Mouse (Mus musculus) kidney, adult 18-20 months (tissue): ENCODE data around the gene Prtn3.

Experiments
- DNase-seq: peaks from one replicate; pipeline ENCODE4 v3.0.0; 2021

Gene Prtn3

DNA sequence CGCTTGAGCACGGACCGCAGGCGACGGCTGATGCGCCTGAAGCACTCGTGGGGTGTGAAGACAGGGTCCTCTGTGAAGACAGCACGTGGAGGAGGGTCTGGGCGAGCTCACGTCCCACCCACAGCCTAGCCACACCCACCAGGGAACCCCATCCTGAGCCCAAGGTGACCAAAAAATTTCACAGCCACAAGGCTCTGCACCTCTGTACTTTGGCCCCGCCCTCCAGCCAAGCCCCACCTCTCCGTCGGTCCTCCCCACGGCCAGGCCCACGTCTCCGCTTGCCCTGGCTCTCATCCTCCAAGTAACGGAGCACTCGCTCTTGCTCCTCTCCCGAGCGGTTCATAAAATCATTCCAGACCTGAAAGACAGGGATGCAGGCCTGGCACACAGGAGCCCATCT is 38.1 kb downstream of the Prtn3 start:
- DNase-seq: no peak

DNA sequence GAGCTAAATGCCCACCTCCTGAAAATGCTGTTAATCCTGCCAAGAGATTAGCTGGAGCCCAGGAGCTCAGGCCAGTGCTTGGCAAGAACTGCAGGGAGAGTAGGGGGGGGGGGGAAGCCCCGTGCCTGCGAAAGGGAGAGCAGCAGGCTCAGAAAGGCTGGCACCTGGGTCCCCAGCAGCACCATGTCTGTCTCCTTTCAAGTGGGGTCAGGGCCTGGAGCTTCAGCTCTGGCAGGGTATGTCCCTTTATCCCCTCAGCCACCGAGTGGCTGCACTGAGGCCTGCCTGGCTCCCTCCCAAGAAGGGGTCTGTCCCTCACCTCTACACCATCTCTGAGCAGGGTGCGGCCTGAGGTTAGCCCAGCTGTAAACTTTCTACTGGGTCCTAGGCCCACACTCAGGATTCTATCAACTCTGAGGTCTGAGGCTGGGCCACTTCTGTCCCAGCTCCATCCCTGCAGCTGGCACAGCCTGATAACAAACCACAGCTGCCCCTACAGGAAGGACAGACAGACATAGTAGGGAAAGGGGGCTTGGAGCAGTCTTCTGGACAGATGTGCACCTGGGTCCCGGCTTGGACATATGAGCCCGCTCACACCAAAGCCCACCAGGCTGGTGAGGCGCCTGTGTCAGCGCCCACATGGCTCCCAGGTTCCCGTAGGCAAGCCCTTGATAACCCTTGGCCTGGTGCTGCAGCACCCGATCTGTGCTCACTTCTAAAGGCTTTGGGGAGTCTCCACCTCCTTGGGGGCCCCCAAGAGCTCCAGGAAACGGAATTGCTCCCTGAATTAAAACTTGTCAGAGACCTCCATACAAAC is 40.1 kb downstream of the Prtn3 start:
- no peak for DNase-seq

DNA sequence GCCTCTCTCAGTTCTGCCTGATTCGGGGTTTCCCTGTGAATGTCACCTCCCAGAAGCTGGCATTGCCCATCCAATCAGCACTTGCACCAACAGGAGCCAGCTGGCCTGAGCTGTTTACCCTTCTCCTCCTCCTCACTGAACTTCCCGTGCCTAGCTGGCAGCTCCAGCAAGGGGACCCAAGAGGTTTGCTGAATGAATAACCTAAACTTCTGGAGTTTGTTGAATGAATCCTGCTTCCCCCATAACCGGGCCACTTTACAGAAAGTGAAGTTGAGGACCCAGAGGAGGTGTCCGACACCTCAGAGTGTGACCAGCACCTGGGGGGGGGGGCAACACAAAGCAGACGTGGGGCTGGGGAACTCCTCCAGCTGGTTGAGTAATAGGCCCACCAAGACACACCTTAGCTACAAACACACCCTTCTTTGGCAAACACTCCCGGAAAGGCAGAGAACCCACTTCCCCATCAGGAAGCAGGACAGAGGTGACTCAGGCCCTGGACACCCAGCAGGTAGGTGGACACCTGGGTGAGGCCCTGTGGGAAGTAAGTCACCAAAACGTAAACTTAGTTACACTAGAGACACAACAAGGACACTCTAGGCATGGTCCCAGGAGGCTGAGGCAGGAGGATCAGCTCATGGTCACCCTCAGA is 40.8 kb downstream of the Prtn3 start:
- DNase-seq: no peak

DNA sequence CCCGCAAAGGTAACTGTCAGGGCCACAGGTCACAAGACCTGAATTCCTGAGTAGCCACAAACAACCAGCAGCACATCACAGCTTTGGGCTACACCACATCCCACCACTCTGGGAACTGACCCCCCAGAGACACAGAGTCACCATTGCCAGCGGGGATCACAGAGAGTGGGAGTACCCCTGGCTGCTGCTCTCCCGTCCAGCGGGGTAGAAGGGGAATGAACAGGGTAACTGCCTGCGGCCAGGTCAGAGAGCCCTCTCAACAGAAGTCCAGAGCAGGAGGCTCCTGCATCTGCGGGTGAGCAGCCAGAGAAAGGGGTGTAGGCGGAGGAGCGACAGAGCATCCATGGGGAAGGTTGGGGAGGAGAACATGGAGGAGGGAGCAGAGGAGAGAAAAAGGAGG is 41.8 kb downstream of the Prtn3 start:
- no peak for DNase-seq

DNA sequence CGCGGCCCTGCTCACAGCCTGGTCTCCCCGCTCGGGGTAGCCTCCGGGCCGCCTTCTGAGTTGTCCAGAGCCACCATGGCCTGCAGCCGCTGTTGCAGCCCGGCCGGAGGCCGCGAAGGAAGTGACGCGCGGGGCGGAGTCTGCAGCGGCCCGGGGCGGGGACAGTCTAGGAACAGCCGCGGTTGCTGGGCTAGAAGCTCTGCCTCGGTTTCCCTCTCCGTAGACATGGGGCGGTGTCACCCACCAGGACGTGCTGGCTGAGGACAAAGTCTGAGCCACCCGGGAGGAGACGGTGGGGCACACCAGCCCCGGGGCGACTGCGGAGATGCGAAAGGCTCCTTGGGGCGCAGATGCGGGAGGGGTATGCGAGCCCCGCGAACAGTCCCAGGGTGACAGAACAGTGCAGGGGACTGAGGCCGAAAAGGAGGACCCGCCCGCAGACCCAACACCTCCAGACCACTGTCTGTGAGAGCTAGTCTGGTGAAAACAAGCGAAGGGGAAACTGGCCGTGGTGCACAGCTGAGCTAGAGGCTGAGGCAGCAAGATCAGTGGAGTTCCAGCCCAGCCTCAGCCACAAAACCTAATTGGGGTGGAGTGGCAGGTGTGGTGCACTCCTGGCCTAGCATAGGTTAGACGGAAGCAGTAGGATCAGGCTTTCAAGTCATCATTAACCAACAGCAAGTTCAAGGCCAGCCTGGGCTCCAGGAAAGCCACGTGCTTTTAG is 42.7 kb downstream of the Prtn3 start, which contains the start of gene Kiss1r:
Gene Kiss1r, plus strand, starts transcription at position 164 of the 724 bp plus-strand sequence.
- peak; percentile 90 for DNase-seq

DNA sequence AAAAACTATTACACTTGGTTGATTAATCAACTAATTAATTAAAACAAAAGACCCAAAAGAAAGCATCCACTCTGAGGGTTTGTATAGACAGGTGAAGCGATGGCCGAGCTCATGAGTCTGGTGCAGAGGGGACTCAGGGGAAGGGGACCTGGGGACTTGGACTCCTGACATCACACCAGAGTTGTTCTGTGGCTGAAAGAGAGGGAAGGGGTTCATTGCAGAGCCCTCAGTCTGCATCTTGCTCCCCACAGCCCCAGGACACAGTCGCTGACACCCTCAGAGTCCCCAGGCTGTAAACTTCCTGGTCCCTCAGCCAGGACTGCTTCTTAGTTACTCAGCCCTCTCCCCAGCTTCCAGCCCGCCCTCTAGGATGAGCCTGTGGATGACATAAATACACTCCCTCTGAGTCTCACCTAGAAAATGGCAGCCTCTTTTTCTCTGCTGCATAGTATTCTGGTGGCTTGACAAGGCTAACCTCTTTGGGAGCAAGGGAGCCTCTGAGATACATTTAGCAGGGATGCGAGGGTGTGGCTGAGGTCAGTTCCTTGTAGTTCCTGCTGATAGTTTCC is 43.3 kb downstream of the Prtn3 start:
- DNase-seq: no peak

DNA sequence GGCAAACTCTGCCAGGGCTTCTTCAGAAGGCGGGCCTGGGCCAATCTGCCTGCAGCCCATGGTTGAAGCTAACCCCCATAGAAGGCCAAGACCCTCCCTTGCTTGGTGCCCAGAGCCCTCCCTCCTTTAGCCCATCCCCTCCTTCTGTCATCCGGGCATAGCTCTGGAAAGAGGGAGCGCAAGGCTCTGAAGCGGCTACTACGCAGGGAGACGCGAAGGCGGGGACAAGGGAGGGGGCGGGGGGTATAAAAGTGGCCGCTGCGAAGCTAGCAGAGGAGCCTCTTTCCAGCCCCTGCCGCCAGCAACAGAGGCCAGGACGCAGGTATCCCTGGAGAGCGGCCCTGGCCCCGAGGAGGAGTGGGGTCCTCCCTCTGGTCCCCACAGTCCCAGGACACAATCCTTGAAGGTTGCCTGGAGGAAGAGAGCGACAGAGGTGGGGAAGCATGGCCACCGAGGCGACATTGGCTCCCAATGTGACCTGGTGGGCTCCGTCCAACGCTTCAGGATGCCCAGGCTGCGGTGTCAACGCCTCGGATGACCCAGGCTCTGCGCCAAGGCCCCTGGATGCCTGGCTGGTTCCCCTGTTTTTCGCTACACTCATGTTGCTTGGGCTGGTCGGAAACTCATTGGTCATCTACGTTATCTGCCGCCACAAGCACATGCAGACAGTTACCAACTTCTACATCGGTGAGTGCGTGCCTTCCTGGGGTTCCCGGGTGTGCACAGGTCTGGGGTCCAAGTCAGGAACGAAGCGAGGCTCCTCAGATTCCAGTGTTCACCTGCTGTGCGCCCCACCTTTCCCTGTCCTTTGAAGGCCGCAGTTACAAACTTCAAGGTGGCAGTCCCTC is 44.2 kb downstream of the Prtn3 start:
- DNase-seq: no peak

DNA sequence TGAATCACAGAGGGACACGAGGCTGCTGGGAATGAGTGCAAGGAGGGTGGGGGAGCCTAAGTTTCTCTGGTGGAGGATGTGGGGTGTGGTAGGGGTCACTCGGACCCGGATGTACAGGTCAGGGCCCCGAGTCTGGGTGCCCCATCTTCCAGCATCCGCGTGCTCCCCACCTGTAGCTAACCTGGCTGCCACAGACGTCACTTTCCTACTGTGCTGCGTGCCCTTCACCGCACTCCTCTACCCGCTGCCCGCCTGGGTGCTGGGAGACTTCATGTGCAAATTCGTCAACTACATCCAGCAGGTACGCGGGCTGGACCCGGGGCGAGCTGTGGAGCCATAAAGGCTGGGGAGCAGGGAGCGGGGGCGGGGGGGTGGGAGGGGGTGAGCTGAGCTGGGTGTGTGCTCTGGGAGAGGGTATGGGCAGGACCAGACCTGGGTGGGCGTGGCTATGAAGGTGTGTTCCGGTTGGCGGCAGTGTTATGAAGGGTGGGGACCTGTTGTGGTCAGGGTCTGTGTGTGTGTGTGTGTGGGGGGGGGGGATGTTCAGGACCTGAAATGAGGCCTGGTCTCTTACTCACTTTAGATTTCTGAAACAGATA is 45.1 kb downstream of the Prtn3 start:
- no peak for DNase-seq

DNA sequence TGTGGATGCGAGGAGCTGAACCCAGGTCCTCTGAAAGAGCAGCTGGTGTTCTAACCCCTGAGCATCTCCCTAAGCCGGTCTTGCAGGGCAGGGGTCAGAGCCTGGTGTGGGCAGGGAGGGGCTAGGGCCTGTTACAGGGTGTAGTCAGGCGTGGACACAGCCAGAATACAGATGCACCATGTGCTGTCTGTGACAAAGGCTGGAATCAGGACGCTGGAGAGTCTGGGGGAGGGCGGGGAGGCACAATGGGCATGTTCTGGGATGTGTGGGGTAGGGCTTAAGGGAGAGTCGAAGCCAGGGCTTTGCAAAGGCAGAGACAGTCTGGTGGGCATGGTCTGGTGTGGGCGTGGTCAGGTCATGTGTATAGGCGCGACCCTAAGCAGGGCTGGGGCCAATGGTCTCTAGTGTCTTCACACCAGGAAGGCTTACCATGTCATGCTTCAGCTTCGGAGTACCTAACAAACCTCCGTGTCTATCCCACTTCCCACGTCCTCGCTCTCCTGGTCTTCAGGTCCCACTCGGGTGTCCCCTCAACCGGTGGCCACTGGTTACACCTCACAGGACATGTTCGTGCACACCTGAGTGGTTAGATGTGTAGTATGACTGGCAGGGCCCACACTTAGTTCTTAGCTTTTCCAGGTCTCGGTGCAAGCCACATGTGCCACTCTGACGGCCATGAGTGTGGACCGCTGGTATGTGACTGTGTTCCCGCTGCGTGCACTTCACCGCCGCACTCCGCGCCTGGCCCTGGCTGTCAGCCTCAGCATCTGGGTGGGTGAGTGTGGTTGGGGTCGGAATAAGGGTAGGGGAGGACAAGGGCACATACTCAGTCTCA is 46.0 kb downstream of the Prtn3 start:
- no peak for DNase-seq

DNA sequence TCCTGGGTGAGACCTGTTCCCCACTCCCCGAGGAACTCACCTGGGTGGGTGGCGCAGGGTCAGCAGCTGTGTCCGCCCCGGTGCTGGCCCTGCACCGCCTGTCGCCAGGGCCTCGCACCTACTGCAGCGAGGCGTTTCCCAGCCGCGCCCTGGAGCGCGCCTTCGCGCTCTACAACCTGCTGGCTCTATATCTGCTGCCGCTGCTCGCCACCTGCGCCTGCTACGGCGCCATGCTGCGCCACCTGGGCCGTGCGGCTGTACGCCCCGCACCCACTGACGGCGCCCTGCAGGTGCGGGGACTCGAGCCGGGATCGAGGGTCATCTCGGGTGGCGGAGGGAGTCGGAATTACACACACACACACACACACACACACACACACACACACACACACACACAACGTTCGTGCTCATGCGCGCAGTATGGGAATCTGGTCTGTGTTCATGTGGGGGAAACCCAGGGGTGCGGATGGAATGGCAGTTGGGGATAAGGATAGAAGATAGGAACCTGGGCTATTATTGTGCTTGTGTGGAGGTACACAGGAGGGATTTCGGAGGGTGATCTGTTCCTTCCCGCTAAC is 46.8 kb downstream of the Prtn3 start, which contains the start of gene R3hdm4:
Gene R3hdm4, minus strand, starts transcription at position 251 of the 578 bp plus-strand sequence.
- DNase-seq: no peak

DNA sequence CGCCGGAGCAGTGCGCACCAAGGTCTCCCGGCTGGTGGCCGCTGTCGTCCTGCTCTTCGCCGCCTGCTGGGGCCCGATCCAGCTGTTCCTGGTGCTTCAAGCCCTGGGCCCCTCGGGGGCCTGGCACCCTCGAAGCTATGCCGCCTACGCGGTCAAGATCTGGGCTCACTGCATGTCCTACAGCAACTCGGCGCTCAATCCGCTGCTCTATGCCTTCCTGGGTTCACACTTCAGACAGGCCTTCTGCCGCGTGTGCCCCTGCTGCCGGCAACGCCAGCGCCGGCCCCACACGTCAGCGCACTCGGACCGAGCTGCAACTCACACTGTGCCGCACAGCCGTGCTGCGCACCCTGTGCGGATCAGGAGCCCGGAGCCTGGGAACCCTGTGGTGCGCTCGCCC is 47.3 kb downstream of the Prtn3 start:
- DNase-seq: no peak

DNA sequence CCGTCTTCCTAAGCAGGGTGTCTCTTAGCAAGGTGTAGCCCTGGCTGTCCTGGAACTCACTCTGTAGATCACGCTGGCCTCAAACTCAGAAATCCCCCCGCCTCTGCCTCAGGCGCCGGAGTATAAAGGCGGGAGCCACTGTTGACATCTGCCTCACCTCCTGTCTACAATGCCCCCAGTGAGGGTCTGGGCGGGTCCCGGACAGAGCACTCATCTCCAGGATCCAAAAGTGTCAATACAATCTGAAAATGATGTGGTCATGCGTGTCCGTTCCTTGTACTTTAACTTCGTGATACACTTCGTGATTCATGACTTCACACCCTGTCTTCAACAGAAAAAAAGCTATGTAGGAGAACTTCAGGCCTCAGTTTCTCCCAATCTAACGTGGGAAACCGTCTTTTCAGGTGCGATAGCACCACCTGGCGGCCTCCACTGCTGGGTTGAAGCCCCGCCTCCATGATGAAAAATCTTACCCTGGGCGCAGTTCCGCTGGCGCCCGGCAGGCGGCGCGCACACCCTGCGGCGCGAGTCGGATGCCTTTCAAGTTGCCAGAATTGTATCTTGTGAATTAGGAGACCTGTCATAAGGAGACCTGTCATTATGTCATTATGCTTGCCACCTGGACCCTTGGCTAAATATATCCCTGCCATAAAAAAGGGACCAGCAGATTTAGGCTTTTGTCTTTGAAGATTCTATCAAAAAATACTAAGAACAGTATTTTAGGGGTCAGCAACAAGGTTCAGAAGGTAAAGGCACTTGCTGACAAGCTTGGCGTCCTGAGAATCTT is 50.9 kb downstream of the Prtn3 start:
- peak; percentile 97 for DNase-seq

DNA sequence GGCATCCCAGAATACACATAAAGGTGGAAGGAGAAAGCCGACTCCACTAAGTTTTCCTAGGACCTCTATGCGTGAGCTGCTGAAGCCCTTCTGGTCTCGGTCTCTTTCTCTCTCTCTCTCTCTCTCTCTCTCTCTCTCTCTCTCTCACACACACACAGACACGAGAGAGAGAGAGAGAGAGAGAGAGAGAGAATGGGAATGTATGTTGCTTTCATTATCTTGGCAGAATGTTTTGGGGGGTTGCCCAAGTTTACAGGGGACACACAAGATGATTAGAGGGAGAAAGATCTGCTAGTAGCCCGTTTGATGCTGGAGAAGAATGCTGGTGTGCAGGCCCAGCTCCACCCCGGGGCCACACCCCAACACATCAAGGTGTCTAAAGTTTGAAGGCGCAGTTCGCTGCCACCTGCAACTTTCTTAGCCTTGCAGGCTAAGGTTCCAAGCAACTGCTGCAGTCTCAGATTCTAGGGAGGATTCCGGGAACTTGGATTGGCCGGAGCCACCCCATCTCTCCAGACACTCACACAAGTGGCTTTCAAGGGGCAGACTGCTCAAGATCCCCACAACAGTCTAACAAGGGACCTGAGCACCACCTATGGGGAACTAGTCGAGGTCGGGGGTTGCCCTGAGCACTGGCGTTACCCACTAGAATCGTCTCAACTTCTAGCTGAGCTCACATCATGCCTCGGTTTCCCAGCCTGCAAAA is 51.7 kb downstream of the Prtn3 start:
- no peak for DNase-seq

DNA sequence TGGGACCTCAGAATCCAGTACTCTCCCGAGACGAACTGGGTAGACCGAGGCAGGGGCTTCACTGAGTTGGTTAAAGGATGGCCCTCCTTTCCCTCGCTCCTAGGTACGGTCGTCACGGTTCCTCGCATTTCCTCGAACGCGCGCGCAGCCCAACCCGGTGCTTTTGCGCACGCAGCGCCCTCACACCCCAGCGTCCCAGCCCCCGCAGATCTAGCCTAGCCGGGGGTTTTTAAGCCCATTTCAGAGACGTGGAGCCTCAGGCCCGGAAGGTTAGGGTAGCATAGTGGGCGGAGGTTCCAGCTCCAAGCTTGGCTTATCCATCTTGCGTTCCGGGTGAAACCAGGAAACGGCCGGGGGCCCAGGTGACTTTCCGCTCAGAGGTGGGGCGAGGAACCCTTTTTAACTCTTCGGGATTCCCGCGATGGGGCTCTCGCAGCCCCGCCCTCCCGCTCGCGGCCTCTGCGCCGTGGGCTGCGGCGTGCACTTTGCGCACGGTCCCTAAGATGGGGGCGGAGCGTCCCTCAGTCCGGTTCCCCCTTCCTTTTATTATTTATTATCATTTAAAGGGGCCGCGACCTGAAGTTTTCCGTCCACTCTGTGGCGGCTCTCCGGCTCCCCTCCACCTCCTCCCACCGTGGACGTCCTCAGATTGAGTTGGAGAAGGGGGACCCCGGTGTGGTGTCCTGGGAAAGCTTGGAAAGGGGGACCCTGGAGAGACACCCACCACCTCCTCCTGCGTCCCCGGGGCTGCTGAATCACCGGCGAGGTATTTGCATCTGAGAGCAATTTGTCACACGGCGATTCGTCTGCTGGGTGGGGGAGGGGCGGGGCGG is 52.4 kb downstream of the Prtn3 start, which contains the start of gene Arid3a:
Gene Arid3a, plus strand, starts transcription at position 553 of the 833 bp plus-strand sequence.
- peak; percentile 90 for DNase-seq

DNA sequence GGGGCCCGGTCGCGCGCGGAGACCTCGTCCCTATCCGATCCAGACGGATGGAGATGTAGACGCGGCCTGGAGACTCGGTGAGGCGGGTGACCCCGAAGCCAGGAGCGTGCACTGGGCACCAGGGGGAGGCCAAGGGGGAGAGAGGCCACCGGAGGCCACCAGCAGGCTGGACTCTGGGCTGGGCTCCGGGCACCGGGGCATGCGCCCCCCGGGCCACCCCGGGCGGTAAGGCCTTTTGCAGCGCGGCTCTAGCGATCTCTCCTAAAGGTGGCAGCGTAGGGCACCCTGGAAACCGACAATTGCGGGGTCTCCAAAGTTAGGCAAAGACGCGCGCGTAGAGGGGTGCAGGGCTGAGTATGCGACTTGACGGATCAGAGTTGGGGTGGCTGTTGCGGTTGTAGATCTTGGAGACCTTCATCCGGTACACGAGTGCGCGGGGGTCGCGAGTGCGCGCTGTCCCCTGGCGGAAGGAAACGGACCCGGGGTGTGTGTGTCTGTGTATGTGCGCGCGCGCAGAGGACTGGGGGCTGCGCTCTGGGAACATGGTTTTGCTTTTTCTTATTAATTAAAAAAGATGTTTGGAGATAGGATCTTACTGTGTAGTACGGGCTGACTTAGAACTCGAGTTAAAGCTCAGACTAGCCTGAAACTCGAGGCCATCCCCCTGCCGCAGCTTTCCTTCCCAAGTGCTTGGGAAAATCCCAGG is 53.2 kb downstream of the Prtn3 start:
- DNase-seq: peak; percentile 72

DNA sequence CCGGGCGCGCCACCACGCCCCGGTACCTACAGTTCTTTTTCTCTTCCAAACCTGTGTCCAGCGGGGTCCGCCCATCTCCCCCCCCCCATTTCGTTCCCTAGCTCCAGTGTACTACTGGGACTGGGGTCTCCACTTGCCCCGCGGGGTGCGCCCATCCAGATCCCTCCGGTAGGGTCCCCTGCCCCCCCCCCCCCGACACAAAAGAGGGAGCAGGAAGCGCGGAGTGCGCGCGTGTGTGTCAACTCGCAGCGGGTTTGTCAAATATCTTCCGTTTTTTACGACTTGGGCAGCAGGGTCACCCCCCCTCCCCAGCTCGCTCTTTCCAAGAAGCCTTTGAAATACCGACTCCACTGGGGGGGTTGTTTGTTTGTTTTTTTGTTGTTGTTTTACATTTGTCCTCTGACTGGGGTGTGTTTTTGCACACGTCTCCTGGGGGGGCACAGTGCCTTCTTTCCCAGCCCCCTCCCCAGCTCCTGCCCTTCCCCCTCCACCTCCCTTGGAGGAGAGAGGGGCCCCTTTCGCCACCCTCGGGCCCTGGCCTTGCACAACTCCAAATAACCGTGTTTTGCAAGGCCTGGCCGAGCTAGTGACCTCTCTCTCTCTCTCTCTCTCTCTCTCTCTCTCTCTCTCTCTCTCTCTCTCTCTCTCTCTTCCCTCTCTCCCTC is 53.9 kb downstream of the Prtn3 start:
- no peak for DNase-seq
